Mouse (Mus musculus) left cerebral cortex, postnatal 36 days (tissue): ENCODE measurements at regions not wholly inside any gene's neighbourhood (a gene's known extent, or its start where the extent isn't known, plus 50 kb on each side); places are given as distances from the start of the nearest gene placed in this dataset.

Experiments used
- DNase-seq, 2 experiments: peaks; one replicate each; pipeline ENCODE4 v3.0.0; 2021 to 2022; ENCODE audit warnings: low spot score in 2 of 2, mixed read lengths in 1 of 2
- intact Hi-C: fragments of 180-260 bp; cut with DNase I; formaldehyde crosslinking; loops from one replicate; pipeline ENCODE4 v1.15.1; 2025

DNA sequence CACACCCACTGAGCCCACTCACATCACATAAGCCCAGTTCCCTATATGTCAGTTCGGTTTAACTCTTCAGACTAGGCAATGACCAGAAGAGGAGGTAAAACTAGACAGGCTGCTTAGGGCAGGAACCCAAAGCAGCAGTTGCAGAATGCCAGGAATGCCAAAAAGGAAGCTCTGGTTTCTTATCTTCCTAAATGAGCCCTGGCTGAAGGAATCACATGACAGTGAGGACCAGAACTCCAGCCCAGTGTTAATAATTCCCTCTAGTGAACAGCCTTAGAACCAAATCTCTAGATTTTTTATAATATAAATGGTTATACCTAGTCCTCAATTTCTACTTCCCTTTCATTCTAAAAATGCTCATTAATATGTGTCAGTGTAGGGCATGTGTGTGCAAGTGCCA is 65.8 kb upstream of the Vgll2 start:
- intact Hi-C loops = no loop called here
- no peak for DNase-seq

DNA sequence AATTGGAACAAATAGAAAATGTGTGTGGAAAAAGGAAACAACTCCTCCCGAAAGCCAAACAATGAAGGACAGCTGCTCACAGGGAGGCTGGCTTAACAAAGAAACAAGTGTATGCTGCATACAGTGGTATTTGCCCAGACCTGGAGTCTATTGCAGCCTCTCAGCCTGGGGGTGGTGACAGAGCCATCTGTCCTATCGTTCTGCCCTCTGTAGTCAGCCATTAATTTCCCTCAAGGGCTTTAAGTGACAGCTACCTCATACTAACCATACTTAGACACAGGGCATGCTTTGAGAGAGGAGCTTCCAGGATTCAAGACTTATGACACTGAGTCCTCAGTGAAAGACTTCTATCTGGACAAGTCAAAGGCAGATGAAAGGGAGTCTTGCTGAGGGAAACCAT is 60.8 kb upstream of the Vgll2 start:
- intact Hi-C loops = no loop called here
- no peak for DNase-seq

- intact Hi-C loops = no loop called here
- no peak for DNase-seq
Observed at GRCm38 (mm10) chr10:51963671-51964070, 58.6 kb upstream of the Vgll2 start.

DNA sequence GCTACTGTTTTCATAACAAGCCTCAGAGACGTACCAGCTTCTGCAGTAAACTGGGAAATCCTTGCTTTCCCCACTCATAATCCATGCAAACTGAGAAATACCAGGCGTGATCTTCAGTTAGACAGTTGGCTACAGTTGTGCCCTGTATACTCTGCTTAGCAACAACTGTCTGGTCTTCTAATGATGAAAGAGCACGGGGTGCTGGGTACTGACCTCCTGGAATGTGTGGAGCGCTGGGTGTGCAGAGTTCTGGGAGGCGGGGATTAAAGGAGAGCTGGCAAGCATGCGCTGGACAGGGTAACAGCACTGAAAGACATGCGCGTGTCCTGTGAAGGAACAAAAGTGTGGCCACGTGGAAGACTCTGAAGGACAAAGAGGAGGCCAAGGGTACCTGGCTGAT is 52.2 kb upstream of the Vgll2 start:
- intact Hi-C loops = no loop called here
- no peak for DNase-seq
